Mouse (Mus musculus): ENCODE measurements at regions not wholly inside any gene's neighbourhood (a gene's known extent, or its start where the extent isn't known, plus 50 kb on each side); places are given as distances from the start of the nearest gene placed in this dataset.

- Histone ChIP-seq H3K27ac (no peak overlapping the region), H3K4me3 (no peak overlapping the region)
- DNase-seq (ENCODE audit: low spot score in 2 of 2), result no peak
- TF ChIP-seq CTCF (conservative IDR thresholded peaks at IDR 0.05), result no peak
Measured at GRCm38 (mm10) chr5:41340581-41340980, 367.4 kb downstream of the Rab28 start.

DNA sequence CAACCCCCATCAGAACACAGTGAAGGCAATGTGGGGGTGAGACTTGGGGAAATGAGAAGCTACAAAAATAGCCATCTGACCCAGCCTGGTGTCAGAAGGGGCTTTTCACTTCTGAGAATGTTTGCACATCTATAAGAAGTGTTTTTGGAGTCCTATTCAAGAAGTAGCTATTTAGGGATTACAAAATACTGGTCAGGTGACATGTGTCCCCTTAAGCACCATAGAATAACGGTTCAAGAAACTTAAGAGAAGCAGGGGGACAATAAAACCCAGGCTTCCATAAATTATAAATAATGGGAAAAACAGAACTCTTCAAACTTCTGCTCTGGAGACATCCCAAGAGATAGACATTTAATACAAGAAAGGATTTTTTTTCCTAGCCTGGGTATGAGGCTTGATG lies 411.5 kb downstream of the Rab28 start:
- Histone ChIP-seq H3K4me3 (no peak overlapping the region), H3K27ac (no peak overlapping the region)
- TF ChIP-seq CTCF (conservative IDR thresholded peaks at IDR 0.05), result no peak
- DNase-seq (ENCODE audit: low spot score in 2 of 2), result no peak

DNA sequence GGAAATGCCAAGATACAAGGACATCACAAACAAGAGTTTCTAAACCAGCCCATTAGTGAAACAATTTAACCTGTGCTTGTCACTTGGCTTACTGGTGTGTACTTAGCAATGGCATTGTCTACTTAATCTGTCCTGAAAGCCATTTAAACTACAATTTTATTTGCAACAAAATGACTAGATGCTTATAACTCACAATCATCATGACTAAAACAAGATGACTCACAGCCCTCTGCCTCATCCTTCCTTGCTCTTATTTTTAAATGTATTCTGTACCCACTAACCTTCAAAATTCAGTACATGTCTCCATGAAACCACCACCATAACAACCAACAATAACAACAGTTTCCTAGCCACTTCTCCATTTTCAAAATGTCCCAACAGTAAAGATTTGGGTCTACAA lies 441.2 kb downstream of the Rab28 start:
- TF ChIP-seq CTCF (conservative IDR thresholded peaks at IDR 0.05), result no peak
- DNase-seq (ENCODE audit: low spot score in 2 of 2), result no peak
- Histone ChIP-seq H3K27ac (no peak overlapping the region), H3K4me3 (no peak overlapping the region)

- Histone ChIP-seq H3K4me3 (no peak overlapping the region), H3K27ac (no peak overlapping the region)
- no peak for DNase-seq (ENCODE audit: low spot score in 2 of 2)
- TF ChIP-seq CTCF (conservative IDR thresholded peaks at IDR 0.05), result no peak
Measured at GRCm38 (mm10) chr5:41266317-41266716, 441.6 kb downstream of the Rab28 start.

DNA sequence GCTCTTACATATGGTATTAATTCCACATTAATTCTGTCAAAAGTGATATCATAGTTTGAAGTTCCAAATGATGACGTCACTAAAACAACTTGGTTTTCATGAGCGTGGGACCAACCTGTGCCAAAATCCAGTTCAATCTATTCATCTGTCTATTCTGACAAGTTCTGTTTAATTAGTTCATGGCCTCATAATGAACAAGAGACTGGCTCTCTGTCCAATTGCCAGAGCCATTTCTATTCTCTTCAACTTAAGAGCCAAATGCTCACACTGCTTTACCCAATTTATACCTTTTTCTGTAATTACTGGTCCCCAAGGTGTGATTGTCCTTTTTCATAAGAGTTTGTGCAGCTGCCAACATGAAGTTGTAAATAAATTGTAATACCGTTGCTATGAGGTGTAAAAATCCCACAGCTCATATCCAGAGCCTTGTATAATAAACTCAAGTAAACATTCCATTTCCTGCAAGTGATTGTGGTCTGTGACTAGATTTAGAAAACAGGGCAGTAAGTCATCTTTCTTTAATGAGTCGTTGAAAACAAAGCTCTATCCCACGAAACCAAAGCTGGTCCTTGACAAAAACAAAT lies 446.2 kb downstream of the Rab28 start:
- H3K27ac ChIP-seq, result no peak overlapping the region
- H3K4me3 ChIP-seq, result no peak overlapping the region
- no peak for TF ChIP-seq CTCF (conservative IDR thresholded peaks at IDR 0.05)
- DNase-seq (ENCODE audit: low spot score in 2 of 2), result no peak
